Mouse (Mus musculus): ENCODE measurements at regions not wholly inside any gene's neighbourhood (a gene's known extent, or its start where the extent isn't known, plus 50 kb on each side); places are given as distances from the start of the nearest gene placed in this dataset.

DNA sequence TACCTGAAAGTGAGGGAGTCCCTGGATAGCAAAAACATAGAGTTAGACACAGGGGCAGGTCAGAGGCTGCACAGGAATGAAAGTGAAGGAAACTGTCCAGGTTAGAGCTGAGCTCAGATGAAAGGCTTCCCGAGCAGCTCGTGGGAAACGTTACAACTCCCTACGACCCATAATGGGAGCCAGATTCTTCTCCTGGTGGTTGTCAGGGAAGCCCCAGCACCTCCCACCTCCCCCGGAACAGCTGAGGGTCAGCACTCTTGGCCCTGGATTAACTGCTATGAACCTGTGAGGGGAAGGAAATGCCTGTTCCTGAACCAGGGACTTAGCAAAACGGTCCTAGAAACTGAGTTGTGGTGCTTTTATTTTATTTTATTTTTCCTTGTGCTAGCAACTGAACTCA is 397.2 kb downstream of the Zfp536 start:
- no peak for TF ChIP-seq CTCF (IDR thresholded peaks at IDR 0.05; ENCODE audit: control insufficient read depth, insufficient read depth, insufficient read length)
- no peak for TF ChIP-seq CEBPB (IDR thresholded peaks at IDR 0.05; ENCODE audit: low read depth)
- TF ChIP-seq MAX (IDR thresholded peaks at IDR 0.05): no peak
- TF ChIP-seq MYOD1 (IDR thresholded peaks at IDR 0.05; ENCODE audit: control insufficient read depth, insufficient read length, low read depth): no peak
- no peak for TF ChIP-seq USF1 (IDR thresholded peaks at IDR 0.05; ENCODE audit: low read depth)
